Mouse (Mus musculus) limb, embryonic 15.5 days (tissue): ENCODE measurements at regions not wholly inside any gene's neighbourhood (a gene's known extent, or its start where the extent isn't known, plus 50 kb on each side); places are given as distances from the start of the nearest gene placed in this dataset.

ENCODE experiments used
- ATAC-seq: fragments of 200-750 bp; cut with Nextera tagmentation; 2 replicates; pipeline ENCODE4 v1.8.0; 2017; ENCODE audit warnings: low read depth, moderate TSS enrichment; ENCODE audit not compliant: insufficient number of reproducible peaks, low FRiP score, low TSS enrichment
- H3K27ac ChIP-seq: fragments of 300-500 bp; sonication (generic); 2 replicates; pipeline ENCODE4 v1.5.1; 2015; ENCODE audit warnings: moderate library complexity, mild to moderate bottlenecking, inconsistent platforms
- H3K27me3 ChIP-seq: fragments of 300-500 bp; sonication (generic); 2 replicates; pipeline ENCODE4 v1.6.1; 2015; ENCODE audit warnings: inconsistent platforms
- H3K36me3 ChIP-seq: fragments of 300-500 bp; sonication (generic); 2 replicates; pipeline ENCODE4 v1.6.1; 2015; ENCODE audit warnings: inconsistent platforms
- H3K4me1 ChIP-seq: fragments of 300-500 bp; sonication (generic); 2 replicates; pipeline ENCODE4 v1.6.1; 2015; ENCODE audit warnings: inconsistent platforms
- H3K4me2 ChIP-seq: fragments of 300-500 bp; sonication (generic); 2 replicates; pipeline ENCODE4 v1.6.1; 2015; ENCODE audit warnings: mild to moderate bottlenecking, inconsistent platforms
- H3K4me3 ChIP-seq: fragments of 300-500 bp; sonication (generic); 2 replicates; pipeline ENCODE4 v1.5.1; 2015; ENCODE audit warnings: mild to moderate bottlenecking, inconsistent platforms
- H3K9ac ChIP-seq: fragments of 300-500 bp; sonication (generic); 2 replicates; pipeline ENCODE4 v1.6.1; 2015; ENCODE audit warnings: inconsistent platforms
- H3K9me3 ChIP-seq: fragments of 300-500 bp; sonication (generic); 2 replicates; pipeline ENCODE4 v1.6.1; 2016; ENCODE audit warnings: inconsistent platforms
- WGBS: fragments of 180-500 bp; shearing (Covaris S2); methylation state at CpG from one replicate; pipeline ENCODE4 v1.1.7; 2015; 5-methylcytosine and 5-hydroxymethylcytosine counted together

GRCm38 (mm10) chr7:133204485-133204884 is 80.3 kb upstream of the Ctbp2 start:
- Histone ChIP-seq H3K27ac (no peak overlapping the region), H3K9me3 (no peaks in the 10 kb centered on the region), H3K4me2 (no peak overlapping the region), H3K36me3 (no peaks in the 10 kb centered on the region), H3K4me3 (no peak overlapping the region), H3K9ac (no peak overlapping the region), H3K27me3 (peaks cover 39% of the 10 kb centered on the region; the same call in 1 of the 2 replicates), H3K4me1 (peaks cover 3% of the 10 kb centered on the region; the same call in 1 of the 2 replicates)
- ATAC-seq = no peak
- 62% methylated on average over 1 of the region's 1 CpGs for WGBS

GRCm38 (mm10) chr7:133203933-133204332 is 79.8 kb upstream of the Ctbp2 start:
- Histone ChIP-seq H3K9me3 (no peaks in the 10 kb centered on the region), H3K4me2 (no peak overlapping the region), H3K36me3 (no peaks in the 10 kb centered on the region), H3K27ac (no peak overlapping the region), H3K4me3 (no peak overlapping the region), H3K9ac (no peak overlapping the region), H3K27me3 (peaks cover 42% of the 10 kb centered on the region; the same call in 1 of the 2 replicates), H3K4me1 (peaks cover 3% of the 10 kb centered on the region; the same call in 1 of the 2 replicates)
- 59% methylated on average over 7 of the region's 7 CpGs for WGBS
- no peak for ATAC-seq

GRCm38 (mm10) chr7:133202092-133202880 is 78.1 kb upstream of the Ctbp2 start:
- Histone ChIP-seq H3K4me1 (peaks cover 3% of the 10 kb centered on the region; the same call in 1 of the 2 replicates), H3K9me3 (no peaks in the 10 kb centered on the region), H3K27ac (no peak overlapping the region), H3K9ac (no peak overlapping the region), H3K4me2 (no peak overlapping the region), H3K4me3 (no peak overlapping the region), H3K27me3 (peaks cover 42% of the 10 kb centered on the region), H3K36me3 (no peaks in the 10 kb centered on the region)
- WGBS = 42% methylated on average over 13 of the region's 13 CpGs
- ATAC-seq = no peak

GRCm38 (mm10) chr7:133199046-133199445 is 74.9 kb upstream of the Ctbp2 start:
- Histone ChIP-seq H3K4me1 (no peaks in the 10 kb centered on the region), H3K36me3 (no peaks in the 10 kb centered on the region), H3K9me3 (no peaks in the 10 kb centered on the region), H3K4me3 (no peak overlapping the region), H3K9ac (no peak overlapping the region), H3K4me2 (no peak overlapping the region), H3K27ac (no peak overlapping the region), H3K27me3 (peaks cover 36% of the 10 kb centered on the region)
- WGBS = 59% methylated on average over 4 of the region's 4 CpGs
- ATAC-seq = no peak

- no peaks in the 10 kb centered on the region for H3K9me3 ChIP-seq
- no peak overlapping the region for H3K9ac ChIP-seq
- H3K4me3 ChIP-seq = no peak overlapping the region
- H3K4me1 ChIP-seq = no peaks in the 10 kb centered on the region
- H3K4me2 ChIP-seq = no peak overlapping the region
- H3K36me3 ChIP-seq = no peaks in the 10 kb centered on the region
- WGBS = 65% methylated on average over 7 of the region's 7 CpGs
- ATAC-seq = no peak
- no peak overlapping the region for H3K27ac ChIP-seq
- H3K27me3 ChIP-seq = no peaks in the 10 kb centered on the region
These were observed 65.8 kb upstream of the Ctbp2 start for GRCm38 (mm10) chr7:133189880-133190462.

GRCm38 (mm10) chr7:133185931-133186601 is 61.9 kb upstream of the Ctbp2 start:
- Histone ChIP-seq H3K4me2 (peak overlapping the region; percentile 29), H3K36me3 (no peaks in the 10 kb centered on the region), H3K27me3 (no peaks in the 10 kb centered on the region), H3K4me3 (peak overlapping the region; percentile 2; the same call in 1 of the 2 replicates), H3K9ac (no peak overlapping the region), H3K27ac (no peak overlapping the region), H3K4me1 (no peaks in the 10 kb centered on the region), H3K9me3 (no peaks in the 10 kb centered on the region)
- no peak for ATAC-seq
- 12% methylated on average over 12 of the region's 12 CpGs for WGBS

- H3K4me3 ChIP-seq = no peak overlapping the region
- no peak for ATAC-seq
- no peak overlapping the region for H3K27ac ChIP-seq
These were observed 60.9 kb upstream of the Ctbp2 start for GRCm38 (mm10) chr7:133184905-133185594.

GRCm38 (mm10) chr7:133181388-133181787 is 57.2 kb upstream of the Ctbp2 start:
- Histone ChIP-seq H3K36me3 (no peaks in the 10 kb centered on the region), H3K4me1 (peaks cover 11% of the 10 kb centered on the region), H3K4me3 (no peak overlapping the region), H3K4me2 (no peak overlapping the region), H3K27ac (no peak overlapping the region), H3K9me3 (no peaks in the 10 kb centered on the region), H3K9ac (no peak overlapping the region), H3K27me3 (no peaks in the 10 kb centered on the region)
- no peak for ATAC-seq
- 51% methylated on average over 2 of the region's 2 CpGs for WGBS

More at GRCm38 (mm10) chr7:133184905-133185594, 60.9 kb upstream of the Ctbp2 start:
- Histone ChIP-seq H3K4me2 (no peak overlapping the region), H3K27me3 (no peaks in the 10 kb centered on the region), H3K36me3 (no peaks in the 10 kb centered on the region), H3K9me3 (no peaks in the 10 kb centered on the region), H3K9ac (no peak overlapping the region), H3K4me1 (no peaks in the 10 kb centered on the region)
- WGBS = 58% methylated on average over 16 of the region's 16 CpGs

- no peak for ATAC-seq
- peak overlapping the region; percentile 18; the same call in 1 of the 2 replicates for H3K27ac ChIP-seq
- 63% methylated on average over 4 of the region's 4 CpGs for WGBS
These were observed 53.0 kb upstream of the Ctbp2 start for GRCm38 (mm10) chr7:133177179-133177575.

GRCm38 (mm10) chr7:133176256-133177178 is 52.4 kb upstream of the Ctbp2 start:
- ATAC-seq = no peak
- Histone ChIP-seq H3K27ac (peak overlapping the region; percentile 18; the same call in 1 of the 2 replicates), H3K4me1 (peaks cover 16% of the 10 kb centered on the region), H3K9me3 (no peaks in the 10 kb centered on the region), H3K36me3 (no peaks in the 10 kb centered on the region), H3K4me2 (no peak overlapping the region), H3K4me3 (no peak overlapping the region), H3K27me3 (no peaks in the 10 kb centered on the region), H3K9ac (no peak overlapping the region)
- WGBS = 33% methylated on average over 10 of the region's 10 CpGs

More at GRCm38 (mm10) chr7:133177179-133177575, 53.0 kb upstream of the Ctbp2 start:
- Histone ChIP-seq H3K27me3 (no peaks in the 10 kb centered on the region), H3K4me1 (peaks cover 14% of the 10 kb centered on the region), H3K9ac (no peak overlapping the region), H3K4me3 (no peak overlapping the region), H3K36me3 (no peaks in the 10 kb centered on the region), H3K4me2 (no peak overlapping the region), H3K9me3 (no peaks in the 10 kb centered on the region)
